Mouse (Mus musculus) C2C12 (cell line): ENCODE results near the gene Rnf2. TPM values are rescaled to one million over a fixed set of nuclear protein-coding genes. Genes with fewer than 3 reads are reported as not detected.
A peak's percentile ranks its signal among the peaks of the same experiment; 100 is the strongest.

Source experiments
- H3K27me3 ChIP-seq: one replicate; pipeline ENCODE4 v1.6.1; 2011; ENCODE audit not compliant: control insufficient read depth, insufficient read depth, insufficient read length
- H3K36me3 ChIP-seq: one replicate; pipeline ENCODE4 v1.6.1; 2011; ENCODE audit not compliant: control insufficient read depth, insufficient read depth
- H3K4me3 ChIP-seq: one replicate; pipeline ENCODE4 v1.5.1; 2011; ENCODE audit warnings: mild to moderate bottlenecking, control low read depth; ENCODE audit not compliant: poor library complexity, insufficient read depth, severe bottlenecking
- H3K79me2 ChIP-seq: one replicate; pipeline ENCODE4 v1.6.1; 2011; ENCODE audit not compliant: control insufficient read depth, insufficient read depth
- H3K79me3 ChIP-seq: one replicate; pipeline ENCODE4 v1.6.1; 2011; ENCODE audit warnings: low read depth, control low read depth
- H3ac ChIP-seq: one replicate; pipeline ENCODE3; 2011; ENCODE audit warnings: low read depth; ENCODE audit not compliant: control insufficient read depth, insufficient read length
- CEBPB ChIP-seq: IDR thresholded peaks from one replicate; pipeline ENCODE4 v1.6.1; 2011; ENCODE audit warnings: low read depth, mild to moderate bottlenecking, control low read depth, moderate library complexity
- CTCF ChIP-seq: IDR thresholded peaks from one replicate; pipeline ENCODE4 v1.5.1; 2011; ENCODE audit not compliant: control insufficient read depth, insufficient read depth, insufficient read length
- FOSL1 ChIP-seq: IDR thresholded peaks from one replicate; pipeline ENCODE4 v1.8.0; 2011; ENCODE audit warnings: mild to moderate bottlenecking, low read length; ENCODE audit not compliant: poor library complexity, insufficient read depth, severe bottlenecking
- MAX ChIP-seq: IDR thresholded peaks from one replicate; pipeline ENCODE4 v1.6.1; 2011; ENCODE audit warnings: mild to moderate bottlenecking, control low read depth
- MYOD1 ChIP-seq: IDR thresholded peaks from one replicate; pipeline ENCODE4 v1.6.1; 2011; ENCODE audit warnings: low read depth; ENCODE audit not compliant: control insufficient read depth, insufficient read length
- MYOG ChIP-seq: IDR thresholded peaks from one replicate; pipeline ENCODE4 v1.6.1; 2011; ENCODE audit not compliant: control insufficient read depth, insufficient read length; ENCODE audit errors: extremely low read depth
- USF1 ChIP-seq: IDR thresholded peaks from one replicate; pipeline ENCODE4 v1.6.1; 2011; ENCODE audit warnings: low read depth, mild to moderate bottlenecking, control low read depth, moderate library complexity
- long read RNA-seq, 2 experiments: library from polyadenylated mRNA; unstranded; transcript quantifications; one replicate each; pipeline ENCODE4 v2.0.0; 2019 to 2020
- polyA plus RNA-seq: library from polyadenylated mRNA; unstranded; fragments of >200 nt; fragmentation: generic; extraction: Trizol; gene quantifications from one replicate; pipeline ENCODE4 v1.2.1, GENCODE M21; 2012; ENCODE audit warnings: missing spikeins

Gene Rnf2
- polyA plus RNA-seq = 10.7 TPM
- long read RNA-seq, experiment 1, transcript Rnf2-201 (7 exons, 3,160 nt) = major isoform, 20 of 27 reads
- long read RNA-seq, experiment 1, partial matches to known transcripts = 1 of 27 reads
- long read RNA-seq, experiment 1, other reads (novel, unspliced or antisense) = 6 of 27 reads
- long read RNA-seq, experiment 2, transcript Rnf2-201 (7 exons, 3,160 nt) = major isoform, 126 of 152 reads
- long read RNA-seq, experiment 2, partial matches to known transcripts = 2 of 152 reads
- long read RNA-seq, experiment 2, other reads (novel, unspliced or antisense) = 21 of 152 reads

- TF ChIP-seq CEBPB (no peak), MAX (no peak), MYOD1 (no peak), USF1 (no peak), FOSL1 (no peak), CTCF (no peak), MYOG (no peak)
- peaks cover 46% of the 10 kb centered on the region for H3K79me2 ChIP-seq
- H3K79me3 ChIP-seq = peaks cover 41% of the 10 kb centered on the region
- peak within 1 kb of the TSS; percentile 71 for H3K4me3 ChIP-seq
- H3ac ChIP-seq = peak within 1 kb of the TSS; percentile 99
- no peaks in the 10 kb centered on the region for H3K27me3 ChIP-seq
- no peaks in the 10 kb centered on the region for H3K36me3 ChIP-seq
Measured at GRCm38 (mm10) chr1:151500531-151501361, at the start of gene Rnf2. Rnf2 (minus strand) TSS chr1:151500955.

- TF ChIP-seq FOSL1 = no peak
- no peak for TF ChIP-seq MYOG
- TF ChIP-seq MAX = no peak
- no peak for TF ChIP-seq CTCF
- no peak for TF ChIP-seq USF1
- TF ChIP-seq MYOD1 = no peak
- TF ChIP-seq CEBPB = no peak
- Histone ChIP-seq H3ac (no peak overlapping the region), H3K36me3 (no peaks in the 10 kb centered on the region)
Measured at GRCm38 (mm10) chr1:151549794-151550193, 49.0 kb upstream of the Rnf2 start.

GRCm38 (mm10) chr1:151548896-151549610 lies 48.3 kb upstream of the Rnf2 start:
- no peak overlapping the region for H3ac ChIP-seq
- no peaks in the 10 kb centered on the region for H3K79me2 ChIP-seq
- no peak overlapping the region for H3K4me3 ChIP-seq
- H3K27me3 ChIP-seq = no peaks in the 10 kb centered on the region
- TF ChIP-seq FOSL1 = no peak
- no peak for TF ChIP-seq MYOD1
- no peak for TF ChIP-seq MAX
- no peak for TF ChIP-seq CEBPB
- TF ChIP-seq MYOG = no peak
- no peak for TF ChIP-seq USF1
- TF ChIP-seq CTCF = no peak
- H3K79me3 ChIP-seq = no peaks in the 10 kb centered on the region
- no peaks in the 10 kb centered on the region for H3K36me3 ChIP-seq

More at GRCm38 (mm10) chr1:151549794-151550193, 49.0 kb upstream of the Rnf2 start:
- Histone ChIP-seq H3K79me2 (no peaks in the 10 kb centered on the region), H3K4me3 (no peak overlapping the region), H3K79me3 (no peaks in the 10 kb centered on the region), H3K27me3 (no peaks in the 10 kb centered on the region)

GRCm38 (mm10) chr1:151545571-151545970 lies 44.8 kb upstream of the Rnf2 start:
- H3K27me3 ChIP-seq = no peaks in the 10 kb centered on the region
- no peaks in the 10 kb centered on the region for H3K79me2 ChIP-seq
- H3K79me3 ChIP-seq = no peaks in the 10 kb centered on the region
- H3ac ChIP-seq = no peak overlapping the region
- H3K4me3 ChIP-seq = no peak overlapping the region
- no peaks in the 10 kb centered on the region for H3K36me3 ChIP-seq
- TF ChIP-seq MYOG (no peak), USF1 (no peak), MAX (no peak), FOSL1 (no peak), MYOD1 (no peak), CEBPB (no peak), CTCF (no peak)

- no peaks in the 10 kb centered on the region for H3K36me3 ChIP-seq
- H3ac ChIP-seq = no peak overlapping the region
- no peaks in the 10 kb centered on the region for H3K27me3 ChIP-seq
- H3K79me3 ChIP-seq = no peaks in the 10 kb centered on the region
- no peak for TF ChIP-seq USF1
- no peak for TF ChIP-seq MAX
- no peak for TF ChIP-seq MYOD1
- TF ChIP-seq CTCF = no peak
- no peak for TF ChIP-seq MYOG
- TF ChIP-seq FOSL1 = no peak
- TF ChIP-seq CEBPB = no peak
- H3K4me3 ChIP-seq = no peak overlapping the region
- H3K79me2 ChIP-seq = no peaks in the 10 kb centered on the region
Measured at GRCm38 (mm10) chr1:151544581-151544980, 43.8 kb upstream of the Rnf2 start.
